Mouse (Mus musculus) forebrain, embryonic 15.5 days (tissue): Measurements from ENCODE around the gene E2f2. TPM values are rescaled to one million over a fixed set of nuclear protein-coding genes. Genes with fewer than 3 reads are reported as not detected.
A peak's percentile ranks its signal among the peaks of the same experiment; 100 is the strongest.

ENCODE experiments used
- ATAC-seq: fragments of 200-750 bp; cut with Nextera tagmentation; replicated peaks from 2 replicates; pipeline ENCODE4 v1.8.0; 2017; ENCODE audit warnings: mild to moderate bottlenecking, moderate TSS enrichment, moderate library complexity
- H3K27ac ChIP-seq: fragments of 300-500 bp; sonication (generic); replicated peaks from 2 replicates; pipeline ENCODE4 v1.5.1; 2015; ENCODE audit warnings: mild to moderate bottlenecking, inconsistent platforms
- H3K27me3 ChIP-seq: fragments of 300-500 bp; sonication (generic); 2 replicates; pipeline ENCODE4 v1.6.1; 2015; ENCODE audit warnings: inconsistent platforms
- H3K36me3 ChIP-seq: fragments of 300-500 bp; sonication (generic); 2 replicates; pipeline ENCODE4 v1.6.1; 2015; ENCODE audit warnings: mild to moderate bottlenecking, inconsistent platforms
- H3K4me1 ChIP-seq: fragments of 300-500 bp; sonication (generic); 2 replicates; pipeline ENCODE4 v1.6.1; 2015; ENCODE audit warnings: inconsistent platforms
- H3K4me2 ChIP-seq: fragments of 300-500 bp; sonication (generic); replicated peaks from 2 replicates; pipeline ENCODE4 v1.6.1; 2015; ENCODE audit warnings: mild to moderate bottlenecking, inconsistent platforms
- H3K4me3 ChIP-seq: fragments of 300-500 bp; sonication (generic); 2 replicates; pipeline ENCODE4 v1.5.1; 2015; ENCODE audit warnings: mild to moderate bottlenecking, inconsistent platforms
- H3K9ac ChIP-seq: fragments of 300-500 bp; sonication (generic); replicated peaks from 2 replicates; pipeline ENCODE4 v1.6.1; 2015; ENCODE audit warnings: mild to moderate bottlenecking, inconsistent platforms
- H3K9me3 ChIP-seq: fragments of 300-500 bp; sonication (generic); 2 replicates; pipeline ENCODE4 v1.6.1; 2016; ENCODE audit warnings: inconsistent platforms
- WGBS: fragments of 180-500 bp; shearing (Covaris S2); methylation state at CpG from one replicate; pipeline ENCODE4 v1.1.7; 2015; ENCODE audit warnings: mixed read lengths; 5-methylcytosine and 5-hydroxymethylcytosine counted together
- polyA plus RNA-seq: library from polyadenylated mRNA; unstranded; fragments of >200 nt; fragmentation: Nextera tagmentation; extraction: Ambion mirVana; gene quantifications from 2 replicates; pipeline ENCODE4 v1.2.1, GENCODE M21; 2015

Gene E2f2
- polyA plus RNA-seq, 1 experiment from 2014 or later = 5.4 TPM

DNA sequence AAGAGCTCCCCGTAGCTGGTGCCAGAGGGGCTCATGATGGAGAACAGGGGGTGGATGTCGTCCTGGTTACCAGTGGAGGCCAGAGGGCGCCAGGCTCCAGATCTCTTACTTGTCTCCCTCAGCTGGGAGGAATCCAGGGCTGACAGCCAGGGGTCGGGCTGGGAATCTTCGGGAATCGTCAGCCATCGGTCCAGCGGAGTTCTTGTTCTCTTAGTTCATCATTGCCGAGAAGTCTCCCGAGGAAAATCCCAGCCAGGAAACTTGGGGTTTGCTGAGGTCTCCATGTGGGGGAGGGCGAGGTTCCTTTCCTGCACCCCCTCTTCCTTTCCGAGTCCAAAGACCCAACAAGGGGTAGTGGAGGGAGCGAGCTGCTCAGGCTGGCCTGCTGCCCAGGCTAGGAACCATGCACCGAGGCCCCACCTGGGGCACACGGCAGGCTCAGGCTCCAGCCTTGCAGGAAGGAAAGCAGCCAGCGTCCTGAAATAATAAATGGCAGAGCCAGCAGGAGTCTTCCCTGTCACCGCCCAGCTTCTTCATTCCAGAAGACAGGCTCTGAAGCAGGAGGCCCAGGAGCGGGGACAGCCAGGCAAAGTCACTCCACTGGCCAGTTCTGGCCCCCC, 46.5 kb downstream of the E2f2 start:
- H3K27ac ChIP-seq = peak overlapping the region; percentile 50
- H3K9me3 ChIP-seq = no peaks in the 10 kb centered on the region
- H3K4me3 ChIP-seq = no peak overlapping the region
- no peaks in the 10 kb centered on the region for H3K27me3 ChIP-seq
- 7% methylated on average over 18 of the region's 18 CpGs for whole genome bisulfite sequencing
- no peak for ATAC-seq
- peak overlapping the region; percentile 17; the same call in 1 of the 2 replicates for H3K4me2 ChIP-seq
- peaks cover 16% of the 10 kb centered on the region for H3K4me1 ChIP-seq
- H3K36me3 ChIP-seq = no peaks in the 10 kb centered on the region
- no peak overlapping the region for H3K9ac ChIP-seq

DNA sequence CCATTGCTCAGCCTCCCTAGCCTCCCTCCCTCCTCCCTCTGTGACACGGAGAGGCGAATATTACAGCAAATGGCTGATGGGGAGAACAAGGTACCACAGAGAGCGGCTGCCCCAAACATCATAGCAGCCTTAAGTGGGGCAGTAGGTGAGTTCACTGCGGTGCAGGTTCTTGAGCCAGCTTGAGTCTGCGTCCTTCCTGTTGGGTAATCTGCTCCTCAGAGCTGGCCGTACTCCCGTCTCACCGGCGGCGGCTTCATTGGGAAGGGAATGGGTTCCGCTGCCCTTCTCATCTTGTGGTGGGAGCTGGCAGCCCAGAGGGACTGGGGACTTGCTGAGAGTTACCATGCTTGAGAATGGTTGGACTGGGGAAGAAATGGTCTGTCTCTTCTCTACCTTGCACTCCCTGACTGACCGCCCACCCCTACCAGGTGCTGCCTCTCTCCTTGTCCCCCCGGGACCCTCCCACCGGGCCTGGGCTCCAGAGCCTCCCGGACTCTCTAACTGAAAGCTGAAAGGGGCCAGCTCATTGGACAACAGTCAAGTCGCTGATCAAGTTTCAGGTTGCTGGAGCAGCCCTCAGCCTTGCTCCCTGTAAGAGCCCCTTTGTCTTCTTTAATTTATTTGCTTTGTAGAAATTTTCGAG, 48.1 kb downstream of the E2f2 start:
- Histone ChIP-seq H3K27me3 (no peaks in the 10 kb centered on the region), H3K9ac (no peak overlapping the region), H3K9me3 (no peaks in the 10 kb centered on the region), H3K4me1 (peaks cover 27% of the 10 kb centered on the region), H3K36me3 (no peaks in the 10 kb centered on the region), H3K4me3 (no peak overlapping the region), H3K4me2 (no peak overlapping the region), H3K27ac (no peak overlapping the region)
- WGBS = 12% methylated on average over 17 of the region's 17 CpGs
- no peak for ATAC-seq

DNA sequence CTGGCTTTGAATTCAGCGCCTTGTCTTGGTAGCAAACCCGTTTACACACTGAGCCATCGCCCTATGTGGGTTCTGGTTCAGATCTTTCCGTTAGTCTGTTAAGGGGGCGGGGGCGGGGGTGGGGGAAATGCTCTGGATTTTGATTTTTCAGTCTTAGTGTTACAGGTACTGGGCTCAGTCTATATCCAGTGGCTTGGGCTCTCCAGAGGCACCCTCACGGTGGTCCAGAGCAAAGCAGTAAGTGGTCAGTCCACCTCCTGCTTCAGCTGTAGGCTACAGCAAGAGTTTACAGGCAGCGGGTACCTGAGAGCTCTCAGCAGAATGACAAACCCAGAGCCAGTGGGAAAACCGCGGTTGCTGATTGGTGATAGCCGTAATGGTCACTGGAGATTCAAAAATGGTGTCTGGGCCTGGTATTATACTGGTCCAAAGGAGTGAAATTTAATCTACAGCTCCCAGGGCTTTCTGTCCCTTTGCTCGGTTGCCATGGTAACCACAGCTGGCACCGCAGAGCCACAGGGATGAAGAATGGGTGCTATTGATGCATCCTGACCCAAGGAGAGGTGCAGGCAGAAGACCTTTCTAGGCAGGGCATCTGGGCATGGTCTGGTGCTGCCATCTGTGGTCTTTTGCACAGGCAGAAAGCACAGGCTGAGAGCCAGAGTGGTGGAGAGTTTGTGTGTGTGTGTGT, 51.5 kb downstream of the E2f2 start:
- peak; percentile 85 for ATAC-seq
- peak overlapping the region; percentile 36 for H3K27ac ChIP-seq
- H3K4me3 ChIP-seq = no peak overlapping the region
- no peak overlapping the region for H3K9ac ChIP-seq
- H3K9me3 ChIP-seq = no peaks in the 10 kb centered on the region
- H3K36me3 ChIP-seq = no peaks in the 10 kb centered on the region
- peaks cover 20% of the 10 kb centered on the region for H3K4me1 ChIP-seq
- H3K4me2 ChIP-seq = no peak overlapping the region
- 49% methylated on average over 13 of the region's 13 CpGs for WGBS
- no peaks in the 10 kb centered on the region for H3K27me3 ChIP-seq

DNA sequence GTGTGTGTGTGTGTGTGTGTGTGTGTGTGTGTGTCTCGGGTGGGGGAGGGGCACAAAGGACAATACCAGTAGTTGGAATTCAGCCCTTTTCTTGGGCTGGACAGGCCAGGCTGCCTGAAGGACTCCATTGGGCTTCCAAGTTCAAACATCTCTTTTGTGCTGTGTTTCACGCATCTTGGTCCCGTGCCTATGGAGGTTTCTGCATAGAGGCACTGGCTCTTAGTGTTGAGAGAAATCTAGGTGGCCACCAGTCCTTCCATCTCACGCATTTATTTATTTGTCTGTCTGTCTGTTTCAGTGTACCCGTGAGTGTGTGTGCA, 52.0 kb downstream of the E2f2 start:
- ATAC-seq = no peak
- H3K36me3 ChIP-seq = no peaks in the 10 kb centered on the region
- H3K4me2 ChIP-seq = no peak overlapping the region
- no peak overlapping the region for H3K9ac ChIP-seq
- peaks cover 16% of the 10 kb centered on the region for H3K4me1 ChIP-seq
- H3K9me3 ChIP-seq = no peaks in the 10 kb centered on the region
- H3K27ac ChIP-seq = peak overlapping the region; percentile 36
- H3K4me3 ChIP-seq = no peak overlapping the region
- no peaks in the 10 kb centered on the region for H3K27me3 ChIP-seq
- WGBS = 33% methylated on average over 5 of the region's 5 CpGs

DNA sequence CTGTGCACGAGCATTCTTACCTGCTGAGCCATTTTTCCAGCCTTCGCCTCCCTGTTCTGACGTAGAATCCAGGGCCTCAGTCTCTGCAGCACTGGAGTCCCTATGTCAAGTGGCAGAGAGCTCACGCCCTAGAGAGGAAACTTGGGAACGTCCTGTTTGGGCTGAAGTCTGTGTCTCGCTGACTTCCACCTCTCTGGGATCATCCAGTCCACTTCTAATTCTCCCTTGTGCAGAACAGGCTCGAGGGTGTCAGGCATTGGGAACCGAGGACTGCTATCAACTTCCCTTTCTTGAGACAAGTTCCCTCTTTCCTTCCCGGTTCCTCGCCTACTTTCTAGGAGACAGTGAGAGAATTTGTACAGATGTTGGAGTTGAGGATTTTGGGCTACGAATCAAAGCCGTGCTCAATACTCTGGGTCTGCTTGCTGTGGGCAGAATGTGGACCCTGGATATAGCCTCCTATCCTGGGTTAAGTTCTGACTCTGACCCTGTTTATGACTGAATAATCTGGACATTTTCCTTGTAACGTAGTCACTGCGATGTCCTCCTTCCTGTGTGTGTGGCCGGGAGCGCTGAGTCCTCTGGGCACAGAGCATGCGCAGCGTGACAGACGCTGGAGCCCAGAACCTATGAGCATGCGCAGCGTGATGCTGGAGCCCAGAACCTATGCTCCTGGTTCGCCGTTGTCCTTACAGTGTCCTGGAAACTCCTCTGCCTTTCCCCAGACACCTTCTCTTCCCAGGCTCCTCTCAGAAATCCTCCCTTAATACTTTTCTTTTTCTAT, 52.7 kb downstream of the E2f2 start:
- no peak for ATAC-seq
- Histone ChIP-seq H3K4me3 (no peak overlapping the region), H3K9me3 (no peaks in the 10 kb centered on the region), H3K9ac (no peak overlapping the region), H3K27ac (peak overlapping the region; percentile 36), H3K4me1 (peaks cover 16% of the 10 kb centered on the region), H3K36me3 (no peaks in the 10 kb centered on the region), H3K27me3 (no peaks in the 10 kb centered on the region), H3K4me2 (no peak overlapping the region)
- 83% methylated on average over 23 of the region's 23 CpGs for WGBS

DNA sequence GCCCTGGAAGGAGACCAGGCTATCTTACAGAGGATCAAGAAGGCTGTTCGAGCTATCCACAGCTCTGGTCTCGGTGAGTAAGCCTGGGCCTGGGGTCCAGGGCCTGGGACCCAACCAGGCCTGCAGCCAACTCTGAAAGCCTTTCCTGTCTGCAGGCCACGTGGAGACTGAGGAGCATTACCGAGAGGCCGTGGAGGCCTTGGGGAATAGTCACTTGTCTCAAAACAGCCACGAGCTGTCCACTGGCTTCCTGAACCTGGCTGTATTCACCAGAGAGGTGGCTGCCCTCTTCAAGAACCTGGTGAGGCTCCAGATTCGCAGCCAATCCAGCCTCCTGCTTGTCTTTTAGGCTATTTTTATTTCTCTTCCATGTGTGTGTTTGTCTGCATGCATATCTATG, 55.2 kb downstream of the E2f2 start:
- H3K4me1 ChIP-seq = peaks cover 16% of the 10 kb centered on the region
- H3K27ac ChIP-seq = no peak overlapping the region
- ATAC-seq = no peak
- no peaks in the 10 kb centered on the region for H3K36me3 ChIP-seq
- no peak overlapping the region for H3K9ac ChIP-seq
- H3K4me2 ChIP-seq = no peak overlapping the region
- no peak overlapping the region for H3K4me3 ChIP-seq
- 87% methylated on average over 7 of the region's 7 CpGs for WGBS
- no peaks in the 10 kb centered on the region for H3K9me3 ChIP-seq
- no peaks in the 10 kb centered on the region for H3K27me3 ChIP-seq

DNA sequence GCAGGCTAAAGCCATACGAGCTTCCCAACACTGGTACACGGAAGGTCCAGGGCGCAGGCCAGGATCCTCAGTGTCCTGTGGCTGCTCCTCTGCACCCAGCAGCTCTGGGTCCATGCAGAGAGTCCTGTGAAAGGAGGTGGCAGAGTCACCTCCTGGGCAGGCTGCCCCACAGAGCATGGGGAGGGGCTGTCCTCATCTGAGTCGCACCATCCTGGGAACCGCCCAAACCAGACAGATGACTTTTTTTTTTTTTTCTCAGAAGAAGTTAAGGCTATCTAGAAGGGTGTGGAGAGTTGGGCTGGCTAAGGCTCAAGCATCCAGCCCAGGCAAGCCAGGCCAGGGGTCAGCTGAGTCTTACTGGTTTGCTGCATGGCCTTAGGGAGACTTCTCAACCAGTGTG, 56.4 kb downstream of the E2f2 start:
- ATAC-seq = no peak
- no peak overlapping the region for H3K9ac ChIP-seq
- WGBS = 87% methylated on average over 5 of the region's 5 CpGs
- H3K36me3 ChIP-seq = no peaks in the 10 kb centered on the region
- H3K4me3 ChIP-seq = no peak overlapping the region
- H3K4me1 ChIP-seq = peaks cover 11% of the 10 kb centered on the region
- no peak overlapping the region for H3K4me2 ChIP-seq
- H3K27ac ChIP-seq = no peak overlapping the region
- H3K27me3 ChIP-seq = no peaks in the 10 kb centered on the region
- no peaks in the 10 kb centered on the region for H3K9me3 ChIP-seq

DNA sequence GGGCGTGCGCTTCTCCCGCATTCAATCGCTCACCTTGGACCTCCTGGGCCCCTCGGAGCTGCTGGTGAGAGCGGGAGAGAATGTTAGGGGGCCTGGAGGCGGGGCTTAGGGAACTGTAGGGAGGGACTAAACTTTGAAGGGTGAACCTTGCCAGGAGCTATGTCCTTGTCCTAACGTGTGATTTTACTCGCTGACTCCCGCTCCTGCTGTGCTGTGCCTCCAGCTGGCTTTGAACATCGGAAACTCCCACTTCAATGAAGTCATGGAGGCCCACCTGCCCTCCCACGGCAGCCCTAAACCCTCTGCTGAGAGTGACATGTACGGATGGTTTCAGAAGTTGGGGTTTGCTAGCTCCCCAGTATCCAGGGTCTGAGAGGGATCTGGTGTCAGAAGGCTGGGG, 66.5 kb downstream of the E2f2 start:
- Histone ChIP-seq H3K27me3 (peaks cover 11% of the 10 kb centered on the region), H3K4me3 (no peak overlapping the region), H3K36me3 (no peaks in the 10 kb centered on the region), H3K4me1 (0 out of 2 replicates have a peak, but pooled peaks cover 6% of the 10 kb centered on the region), H3K9ac (no peak overlapping the region), H3K27ac (no peak overlapping the region), H3K4me2 (no peak overlapping the region), H3K9me3 (no peaks in the 10 kb centered on the region)
- WGBS = 28% methylated on average over 13 of the region's 13 CpGs
- no peak for ATAC-seq

DNA sequence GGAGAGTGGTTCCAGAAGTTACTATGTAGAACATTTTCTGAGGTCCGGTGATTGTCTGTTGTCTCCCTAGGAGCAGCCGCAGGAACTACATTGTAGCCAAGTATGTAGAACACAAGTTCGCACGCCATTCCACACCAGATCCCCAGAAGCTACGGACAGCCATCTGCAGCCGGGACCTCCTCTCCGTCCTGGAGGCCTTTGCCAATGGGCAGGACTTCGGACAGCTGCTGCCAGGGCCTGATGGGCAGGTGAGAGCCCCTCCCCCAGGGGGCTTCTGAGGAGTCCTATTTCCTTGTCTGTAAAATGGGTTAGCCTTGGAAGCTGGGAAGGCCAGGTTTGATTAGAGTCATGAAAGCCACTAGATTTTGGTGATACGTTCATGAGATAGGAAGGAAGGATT, 66.9 kb downstream of the E2f2 start:
- H3K4me2 ChIP-seq = no peak overlapping the region
- H3K36me3 ChIP-seq = no peaks in the 10 kb centered on the region
- H3K9me3 ChIP-seq = no peaks in the 10 kb centered on the region
- no peak for ATAC-seq
- 0 out of 2 replicates have a peak, but pooled peaks cover 6% of the 10 kb centered on the region for H3K4me1 ChIP-seq
- no peak overlapping the region for H3K9ac ChIP-seq
- 73% methylated on average over 9 of the region's 9 CpGs for WGBS
- H3K27me3 ChIP-seq = peaks cover 11% of the 10 kb centered on the region
- H3K4me3 ChIP-seq = no peak overlapping the region
- no peak overlapping the region for H3K27ac ChIP-seq

DNA sequence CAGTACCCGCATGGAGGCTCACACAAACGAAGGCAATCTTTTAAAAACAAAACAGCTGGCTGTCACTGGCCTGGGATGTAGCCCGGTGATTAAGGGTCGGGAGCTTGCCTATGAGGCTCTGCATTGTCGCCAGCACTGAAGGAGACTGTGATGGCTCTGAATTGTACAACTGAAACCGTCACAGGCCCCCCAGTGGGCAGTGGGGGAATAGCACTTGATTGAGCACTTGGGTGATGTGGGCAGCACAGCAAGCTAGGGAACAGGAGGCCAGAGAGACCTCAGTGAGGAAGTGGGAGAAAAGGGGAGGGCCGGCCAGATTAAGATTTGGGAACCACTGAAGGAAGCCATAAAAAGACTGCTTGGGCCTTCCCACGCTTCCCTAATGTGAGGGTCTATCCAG, 67.4 kb downstream of the E2f2 start:
- H3K27ac ChIP-seq = no peak overlapping the region
- peaks cover 12% of the 10 kb centered on the region for H3K27me3 ChIP-seq
- ATAC-seq = no peak
- no peak overlapping the region for H3K4me3 ChIP-seq
- no peak overlapping the region for H3K9ac ChIP-seq
- 0 out of 2 replicates have a peak, but pooled peaks cover 6% of the 10 kb centered on the region for H3K4me1 ChIP-seq
- H3K36me3 ChIP-seq = no peaks in the 10 kb centered on the region
- H3K9me3 ChIP-seq = no peaks in the 10 kb centered on the region
- H3K4me2 ChIP-seq = no peak overlapping the region
- WGBS = 19% methylated on average over 8 of the region's 8 CpGs

DNA sequence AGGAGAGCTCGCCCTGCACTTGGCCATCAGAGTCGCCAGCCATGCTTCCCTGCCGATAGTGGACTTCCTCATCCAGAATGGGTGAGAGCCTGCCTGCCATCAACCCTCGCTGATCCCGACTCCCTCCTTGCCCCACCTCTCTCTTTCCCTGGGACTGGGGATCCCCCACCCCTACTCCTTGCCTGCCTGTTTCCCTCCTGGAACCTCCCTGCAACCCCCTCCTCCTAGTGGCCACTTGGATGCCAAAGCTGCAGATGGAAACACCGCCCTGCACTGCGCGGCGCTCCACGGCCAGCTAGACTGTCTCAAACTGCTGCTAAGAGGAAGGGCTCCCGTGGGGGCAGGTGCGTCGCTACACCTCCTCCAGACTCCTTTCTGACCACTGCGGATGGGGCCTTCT, 67.9 kb downstream of the E2f2 start:
- Histone ChIP-seq H3K9ac (no peak overlapping the region), H3K4me1 (0 out of 2 replicates have a peak, but pooled peaks cover 6% of the 10 kb centered on the region), H3K4me3 (no peak overlapping the region), H3K36me3 (no peaks in the 10 kb centered on the region), H3K27me3 (peaks cover 16% of the 10 kb centered on the region), H3K4me2 (no peak overlapping the region), H3K27ac (no peak overlapping the region), H3K9me3 (no peaks in the 10 kb centered on the region)
- no peak for ATAC-seq
- 72% methylated on average over 14 of the region's 14 CpGs for WGBS

DNA sequence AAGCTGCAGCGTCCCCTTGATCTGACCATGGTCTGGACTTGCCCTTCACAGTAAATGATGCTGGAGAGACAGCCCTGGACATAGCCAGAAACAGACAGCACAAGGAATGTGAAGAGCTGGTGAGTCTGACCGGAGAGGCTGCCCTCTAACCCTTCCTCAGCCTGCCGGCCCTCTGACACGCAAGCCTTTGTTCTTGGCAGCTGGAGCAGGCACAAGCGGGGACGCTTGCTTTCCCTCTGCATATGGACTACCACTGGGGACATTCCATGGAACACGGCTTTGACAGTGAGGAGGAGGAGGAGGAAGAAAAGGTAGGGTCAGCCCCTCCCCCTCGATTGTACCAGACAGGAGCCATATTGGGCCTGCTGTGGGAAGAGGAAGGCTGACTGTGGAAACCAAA, 68.8 kb downstream of the E2f2 start:
- no peaks in the 10 kb centered on the region for H3K9me3 ChIP-seq
- H3K27ac ChIP-seq = no peak overlapping the region
- no peak overlapping the region for H3K4me3 ChIP-seq
- no peak overlapping the region for H3K4me2 ChIP-seq
- no peak overlapping the region for H3K9ac ChIP-seq
- H3K27me3 ChIP-seq = peaks cover 21% of the 10 kb centered on the region
- no peaks in the 10 kb centered on the region for H3K36me3 ChIP-seq
- H3K4me1 ChIP-seq = 0 out of 2 replicates have a peak, but pooled peaks cover 6% of the 10 kb centered on the region
- 37% methylated on average over 8 of the region's 8 CpGs for WGBS
- no peak for ATAC-seq
